Mouse (Mus musculus) mesoderm, embryonic 11.5 days (tissue): ENCODE results near the gene Ctdsp2.

Source experiments
- DNase-seq: peaks from one replicate; pipeline ENCODE4 v3.0.0-alpha.2; 2012; ENCODE audit warnings: low read depth, low spot score

The Ctdsp2 gene

GRCm38 (mm10) chr10:126962966-126963330 is 15.6 kb upstream of the Ctdsp2 start:
- no peak for DNase-seq

GRCm38 (mm10) chr10:126963821-126964220 is 14.7 kb upstream of the Ctdsp2 start:
- DNase-seq: no peak

- DNase-seq: no peak
Measured at GRCm38 (mm10) chr10:126971363-126972050, 7.0 kb upstream of the Ctdsp2 start.

- DNase-seq: peak; percentile 87
Measured at GRCm38 (mm10) chr10:126972051-126972725, 6.3 kb upstream of the Ctdsp2 start.

- no peak for DNase-seq
Measured at GRCm38 (mm10) chr10:126972988-126973387, 5.5 kb upstream of the Ctdsp2 start.

- DNase-seq: no peak
Measured at GRCm38 (mm10) chr10:126975706-126976105, 2.8 kb upstream of the Ctdsp2 start.

- no peak for DNase-seq
Measured at GRCm38 (mm10) chr10:126977076-126977475, 1.4 kb upstream of the Ctdsp2 start.

- no peak for DNase-seq
Measured at GRCm38 (mm10) chr10:126979121-126979635, 661 bp downstream of the Ctdsp2 start.

- DNase-seq: no peak
Measured at GRCm38 (mm10) chr10:126979636-126980151, 1.2 kb downstream of the Ctdsp2 start.

- DNase-seq: no peak
Measured at GRCm38 (mm10) chr10:126980221-126980932, 1.9 kb downstream of the Ctdsp2 start.

- DNase-seq: no peak
Measured at GRCm38 (mm10) chr10:126980933-126981530, 2.5 kb downstream of the Ctdsp2 start.

- no peak for DNase-seq
Measured at GRCm38 (mm10) chr10:126981746-126982145, 3.2 kb downstream of the Ctdsp2 start.

- DNase-seq: no peak
Measured at GRCm38 (mm10) chr10:126983193-126983725, 4.7 kb downstream of the Ctdsp2 start.

GRCm38 (mm10) chr10:126984189-126985004 is 5.9 kb downstream of the Ctdsp2 start:
- DNase-seq: no peak

GRCm38 (mm10) chr10:126985127-126985526 is 6.6 kb downstream of the Ctdsp2 start:
- no peak for DNase-seq

GRCm38 (mm10) chr10:126985579-126985978 is 7.1 kb downstream of the Ctdsp2 start:
- no peak for DNase-seq

- DNase-seq: peak; percentile 61
Measured at GRCm38 (mm10) chr10:126986541-126986961, 8.0 kb downstream of the Ctdsp2 start.

- no peak for DNase-seq
Measured at GRCm38 (mm10) chr10:126987183-126988118, 8.9 kb downstream of the Ctdsp2 start.

GRCm38 (mm10) chr10:126988513-126989165 is 10.1 kb downstream of the Ctdsp2 start:
- DNase-seq: no peak
